Mouse (Mus musculus) neural tube, embryonic 12.5 days (tissue): ENCODE results near the gene Plbd1. TPM values are rescaled to one million over a fixed set of nuclear protein-coding genes. Genes with fewer than 3 reads are reported as not detected.

Source experiments
- ATAC-seq: fragments of 200-750 bp; cut with Nextera tagmentation; 2 replicates; pipeline ENCODE4 v1.8.0; 2017; ENCODE audit warnings: low read depth, mild to moderate bottlenecking, moderate TSS enrichment, moderate library complexity; ENCODE audit not compliant: low FRiP score
- H3K27ac ChIP-seq: fragments of 300-500 bp; sonication (generic); 2 replicates; pipeline ENCODE4 v1.5.1; 2016
- H3K27me3 ChIP-seq: fragments of 300-500 bp; sonication (generic); replicated peaks from 2 replicates; pipeline ENCODE4 v1.6.1; 2016; ENCODE audit warnings: mild to moderate bottlenecking
- H3K36me3 ChIP-seq: fragments of 300-500 bp; sonication (generic); 2 replicates; pipeline ENCODE4 v1.6.1; 2016; ENCODE audit warnings: mild to moderate bottlenecking
- H3K4me1 ChIP-seq: fragments of 300-500 bp; sonication (generic); 2 replicates; pipeline ENCODE4 v1.6.1; 2016
- H3K4me2 ChIP-seq: fragments of 300-500 bp; sonication (generic); replicated peaks from 2 replicates; pipeline ENCODE4 v1.6.1; 2016; ENCODE audit warnings: mild to moderate bottlenecking
- H3K4me3 ChIP-seq: fragments of 300-500 bp; sonication (generic); 2 replicates; pipeline ENCODE4 v1.5.1; 2016
- H3K9ac ChIP-seq: fragments of 300-500 bp; sonication (generic); 2 replicates; pipeline ENCODE4 v1.6.1; 2016; ENCODE audit warnings: mild to moderate bottlenecking
- H3K9me3 ChIP-seq: fragments of 300-500 bp; sonication (generic); 2 replicates; pipeline ENCODE4 v1.6.1; 2016; ENCODE audit warnings: mild to moderate bottlenecking
- WGBS: fragments of 180-500 bp; shearing (Covaris S2); methylation state at CpG from one replicate; pipeline ENCODE4 v1.1.7; 2016; 5-methylcytosine and 5-hydroxymethylcytosine counted together
- polyA plus RNA-seq: library from polyadenylated mRNA; unstranded; fragments of >200 nt; fragmentation: Nextera tagmentation; extraction: Ambion mirVana; gene quantifications from 2 replicates; pipeline ENCODE4 v1.2.1, GENCODE M21; 2016

Plbd1 gene
- polyA plus RNA-seq, 1 experiment from 2014 or later, result 2.0 TPM

GRCm38 (mm10) chr6:136672467-136672866 lies 10.7 kb upstream of the Plbd1 start:
- no peak for ATAC-seq
- no peaks in the 10 kb centered on the region for H3K9me3 ChIP-seq
- no peaks in the 10 kb centered on the region for H3K27me3 ChIP-seq
- no peak overlapping the region for H3K4me3 ChIP-seq
- H3K9ac ChIP-seq, result no peak overlapping the region
- H3K36me3 ChIP-seq, result no peaks in the 10 kb centered on the region
- no peak overlapping the region for H3K27ac ChIP-seq
- no peak overlapping the region for H3K4me2 ChIP-seq
- 80% methylated on average over 7 of the region's 7 CpGs for WGBS
- H3K4me1 ChIP-seq, result no peaks in the 10 kb centered on the region

GRCm38 (mm10) chr6:136669274-136669673 lies 7.5 kb upstream of the Plbd1 start:
- no peaks in the 10 kb centered on the region for H3K36me3 ChIP-seq
- no peak overlapping the region for H3K4me2 ChIP-seq
- H3K9ac ChIP-seq, result no peak overlapping the region
- H3K4me3 ChIP-seq, result no peak overlapping the region
- H3K4me1 ChIP-seq, result no peaks in the 10 kb centered on the region
- H3K27me3 ChIP-seq, result no peaks in the 10 kb centered on the region
- no peak for ATAC-seq
- 42% methylated on average over 5 of the region's 5 CpGs for WGBS
- no peak overlapping the region for H3K27ac ChIP-seq
- H3K9me3 ChIP-seq, result no peaks in the 10 kb centered on the region

- Histone ChIP-seq H3K27ac (no peak overlapping the region), H3K27me3 (no peaks in the 10 kb centered on the region), H3K4me2 (no peak overlapping the region), H3K36me3 (no peaks in the 10 kb centered on the region), H3K4me3 (no peak overlapping the region), H3K9ac (no peak overlapping the region), H3K4me1 (no peaks in the 10 kb centered on the region), H3K9me3 (no peaks in the 10 kb centered on the region)
- WGBS, result 61% methylated on average over 14 of the region's 14 CpGs
- no peak for ATAC-seq
These were observed 6.7 kb upstream of the Plbd1 start for GRCm38 (mm10) chr6:136668266-136668986.

GRCm38 (mm10) chr6:136662063-136662462 lies 335 bp upstream of the Plbd1 start:
- H3K36me3 ChIP-seq, result no peaks in the 10 kb centered on the region
- H3K27me3 ChIP-seq, result peaks cover 27% of the 10 kb centered on the region
- peak overlapping the region; percentile 63 for H3K4me2 ChIP-seq
- no peak for ATAC-seq
- no peak overlapping the region for H3K4me3 ChIP-seq
- H3K27ac ChIP-seq, result no peak overlapping the region
- H3K4me1 ChIP-seq, result peaks cover 9% of the 10 kb centered on the region
- whole genome bisulfite sequencing, result 23% methylated on average over 11 of the region's 11 CpGs
- no peaks in the 10 kb centered on the region for H3K9me3 ChIP-seq
- no peak overlapping the region for H3K9ac ChIP-seq

GRCm38 (mm10) chr6:136660831-136661705 lies 660 bp downstream of the Plbd1 start:
- Histone ChIP-seq H3K9ac (0 out of 2 replicates have a peak overlapping the region, but pooled peaks have one; percentile 8), H3K9me3 (no peaks in the 10 kb centered on the region), H3K4me1 (peaks cover 9% of the 10 kb centered on the region), H3K27ac (no peak overlapping the region), H3K36me3 (no peaks in the 10 kb centered on the region), H3K4me2 (peak overlapping the region; percentile 63), H3K27me3 (peaks cover 27% of the 10 kb centered on the region), H3K4me3 (peak overlapping the region; percentile 28)
- no peak for ATAC-seq
- 20% methylated on average over 34 of the region's 34 CpGs for WGBS

- Histone ChIP-seq H3K9me3 (no peaks in the 10 kb centered on the region), H3K4me3 (no peak overlapping the region), H3K9ac (no peak overlapping the region), H3K4me2 (no peak overlapping the region), H3K27ac (no peak overlapping the region), H3K4me1 (peaks cover 9% of the 10 kb centered on the region), H3K36me3 (no peaks in the 10 kb centered on the region), H3K27me3 (peaks cover 27% of the 10 kb centered on the region)
- no peak for ATAC-seq
- 92% methylated on average over 9 of the region's 9 CpGs for WGBS
These were observed 2.5 kb downstream of the Plbd1 start for GRCm38 (mm10) chr6:136659226-136659625.

- Histone ChIP-seq H3K9me3 (no peaks in the 10 kb centered on the region), H3K27ac (no peak overlapping the region), H3K4me3 (no peak overlapping the region), H3K9ac (no peak overlapping the region), H3K4me2 (no peak overlapping the region), H3K36me3 (no peaks in the 10 kb centered on the region), H3K4me1 (peaks cover 9% of the 10 kb centered on the region), H3K27me3 (peaks cover 27% of the 10 kb centered on the region)
- ATAC-seq, result no peak
- WGBS, result 82% methylated on average over 4 of the region's 4 CpGs
These were observed 3.4 kb downstream of the Plbd1 start for GRCm38 (mm10) chr6:136658303-136658702.

- H3K27me3 ChIP-seq, result peaks cover 7% of the 10 kb centered on the region
- H3K4me2 ChIP-seq, result no peak overlapping the region
- no peaks in the 10 kb centered on the region for H3K9me3 ChIP-seq
- H3K27ac ChIP-seq, result no peak overlapping the region
- H3K4me3 ChIP-seq, result no peak overlapping the region
- WGBS, result 70% methylated on average over 11 of the region's 11 CpGs
- no peak overlapping the region for H3K9ac ChIP-seq
- no peak for ATAC-seq
- no peaks in the 10 kb centered on the region for H3K4me1 ChIP-seq
- H3K36me3 ChIP-seq, result no peaks in the 10 kb centered on the region
These were observed 5.9 kb downstream of the Plbd1 start for GRCm38 (mm10) chr6:136655786-136656185.

GRCm38 (mm10) chr6:136654470-136654869 lies 7.3 kb downstream of the Plbd1 start:
- Histone ChIP-seq H3K9ac (no peak overlapping the region), H3K4me2 (no peak overlapping the region), H3K27me3 (no peaks in the 10 kb centered on the region), H3K4me3 (no peak overlapping the region), H3K9me3 (no peaks in the 10 kb centered on the region), H3K36me3 (no peaks in the 10 kb centered on the region), H3K4me1 (no peaks in the 10 kb centered on the region), H3K27ac (no peak overlapping the region)
- ATAC-seq, result no peak
- WGBS, result 93% methylated on average over 20 of the region's 20 CpGs

GRCm38 (mm10) chr6:136653331-136653730 lies 8.4 kb downstream of the Plbd1 start:
- H3K27ac ChIP-seq, result no peak overlapping the region
- no peaks in the 10 kb centered on the region for H3K4me1 ChIP-seq
- no peaks in the 10 kb centered on the region for H3K27me3 ChIP-seq
- H3K4me3 ChIP-seq, result no peak overlapping the region
- ATAC-seq, result no peak
- no peak overlapping the region for H3K4me2 ChIP-seq
- no peak overlapping the region for H3K9ac ChIP-seq
- H3K36me3 ChIP-seq, result no peaks in the 10 kb centered on the region
- 74% methylated on average over 5 of the region's 5 CpGs for WGBS
- no peaks in the 10 kb centered on the region for H3K9me3 ChIP-seq

- Histone ChIP-seq H3K36me3 (no peaks in the 10 kb centered on the region), H3K4me3 (no peak overlapping the region), H3K4me2 (no peak overlapping the region), H3K27me3 (no peaks in the 10 kb centered on the region), H3K9me3 (no peaks in the 10 kb centered on the region), H3K27ac (no peak overlapping the region), H3K9ac (no peak overlapping the region), H3K4me1 (no peaks in the 10 kb centered on the region)
- no peak for ATAC-seq
- WGBS, result 87% methylated on average over 8 of the region's 8 CpGs
These were observed 11.1 kb downstream of the Plbd1 start for GRCm38 (mm10) chr6:136650664-136651063.

- Histone ChIP-seq H3K27me3 (no peaks in the 10 kb centered on the region), H3K4me1 (no peaks in the 10 kb centered on the region), H3K4me2 (no peak overlapping the region), H3K27ac (no peak overlapping the region), H3K9ac (no peak overlapping the region), H3K36me3 (no peaks in the 10 kb centered on the region), H3K4me3 (no peak overlapping the region), H3K9me3 (no peaks in the 10 kb centered on the region; the same call in 1 of the 2 replicates)
- WGBS, result 80% methylated on average over 10 of the region's 10 CpGs
- no peak for ATAC-seq
These were observed 14.3 kb downstream of the Plbd1 start for GRCm38 (mm10) chr6:136647455-136647861.
